Mouse (Mus musculus) hindlimb bud, embryonic 11.5 days (tissue): ENCODE measurements around the gene Acbd3.

Source experiments
- DNase-seq: peaks from one replicate; pipeline ENCODE4 v3.0.0-alpha.2; 2012; ENCODE audit warnings: low read depth, low spot score; ENCODE audit errors: extremely low spot score

Gene Acbd3

GRCm38 (mm10) chr1:180781250-180781649 is 55.4 kb downstream of the Acbd3 start:
- DNase-seq = no peak

GRCm38 (mm10) chr1:180782906-180783579 is 57.2 kb downstream of the Acbd3 start:
- DNase-seq = no peak

- no peak for DNase-seq
These were observed 57.7 kb downstream of the Acbd3 start for GRCm38 (mm10) chr1:180783580-180783928.

GRCm38 (mm10) chr1:180791821-180792480 is 66.1 kb downstream of the Acbd3 start:
- DNase-seq = no peak

GRCm38 (mm10) chr1:180792814-180793213 is 67.0 kb downstream of the Acbd3 start:
- no peak for DNase-seq

- DNase-seq = no peak
These were observed 67.7 kb downstream of the Acbd3 start for GRCm38 (mm10) chr1:180793445-180794117.

- no peak for DNase-seq
These were observed 68.3 kb downstream of the Acbd3 start for GRCm38 (mm10) chr1:180794170-180794569.

GRCm38 (mm10) chr1:180798660-180799059 is 72.8 kb downstream of the Acbd3 start:
- no peak for DNase-seq

GRCm38 (mm10) chr1:180799253-180799652 is 73.4 kb downstream of the Acbd3 start:
- DNase-seq = no peak

- DNase-seq = no peak
These were observed 74.2 kb downstream of the Acbd3 start for GRCm38 (mm10) chr1:180800022-180800421.

GRCm38 (mm10) chr1:180800814-180801213 is 75.0 kb downstream of the Acbd3 start:
- DNase-seq = no peak

GRCm38 (mm10) chr1:180801466-180801994 is 75.7 kb downstream of the Acbd3 start:
- DNase-seq = no peak
